Mouse (Mus musculus): ENCODE measurements at regions not wholly inside any gene's neighbourhood (a gene's known extent, or its start where the extent isn't known, plus 50 kb on each side); places are given as distances from the start of the nearest gene placed in this dataset.

DNA sequence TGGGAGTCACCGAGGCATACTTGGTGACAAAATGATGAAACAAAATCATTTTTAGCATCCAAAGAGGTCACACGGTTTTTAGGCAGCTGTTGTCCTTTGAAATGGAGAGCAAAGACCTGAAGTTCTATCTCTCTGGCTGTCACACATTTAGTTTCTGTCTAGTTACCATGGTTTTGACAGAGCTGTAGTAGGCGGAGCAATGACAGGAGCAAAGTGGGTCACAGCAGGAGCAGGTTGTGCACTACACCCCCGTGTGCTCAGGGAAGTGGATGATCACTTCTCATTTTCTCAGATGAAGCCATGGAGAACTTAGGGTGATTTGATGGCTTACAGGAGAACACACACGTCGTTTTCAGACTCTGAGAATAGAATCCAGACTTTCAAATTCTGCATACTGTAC is 621.2 kb upstream of the Klhl29 start:
- Histone ChIP-seq H3K79me2 (replicated peaks; ENCODE audit: control insufficient read depth, insufficient read depth, low read length) (no peaks in the 10 kb centered on the region), H3K9ac (ENCODE audit: low read depth, low read length) (no peak overlapping the region), H3K27me3 (ENCODE audit: control insufficient read depth, insufficient read depth, low read length) (no peaks in the 10 kb centered on the region), H3K4me1 (ENCODE audit: control insufficient read depth, insufficient read depth, low read length) (no peaks in the 10 kb centered on the region), H3K36me3 (ENCODE audit: control insufficient read depth, insufficient read depth, low read length) (no peaks in the 10 kb centered on the region), H3K4me3 (no peak overlapping the region), H3K27ac (no peak overlapping the region)
- no peak for DNase-seq
- TF ChIP-seq CTCF (IDR thresholded peaks at IDR 0.05) (no peak), POLR2A (IDR thresholded peaks at IDR 0.05; ENCODE audit: insufficient read depth, low read depth, low read length) (no peak), EP300 (IDR thresholded peaks at IDR 0.05; ENCODE audit: insufficient read depth, low read depth, low read length) (no peak)
- 72% methylated on average over 6 of the region's 6 CpGs for WGBS
- intact Hi-C loops (cut with DNase I), result no loop called here

DNA sequence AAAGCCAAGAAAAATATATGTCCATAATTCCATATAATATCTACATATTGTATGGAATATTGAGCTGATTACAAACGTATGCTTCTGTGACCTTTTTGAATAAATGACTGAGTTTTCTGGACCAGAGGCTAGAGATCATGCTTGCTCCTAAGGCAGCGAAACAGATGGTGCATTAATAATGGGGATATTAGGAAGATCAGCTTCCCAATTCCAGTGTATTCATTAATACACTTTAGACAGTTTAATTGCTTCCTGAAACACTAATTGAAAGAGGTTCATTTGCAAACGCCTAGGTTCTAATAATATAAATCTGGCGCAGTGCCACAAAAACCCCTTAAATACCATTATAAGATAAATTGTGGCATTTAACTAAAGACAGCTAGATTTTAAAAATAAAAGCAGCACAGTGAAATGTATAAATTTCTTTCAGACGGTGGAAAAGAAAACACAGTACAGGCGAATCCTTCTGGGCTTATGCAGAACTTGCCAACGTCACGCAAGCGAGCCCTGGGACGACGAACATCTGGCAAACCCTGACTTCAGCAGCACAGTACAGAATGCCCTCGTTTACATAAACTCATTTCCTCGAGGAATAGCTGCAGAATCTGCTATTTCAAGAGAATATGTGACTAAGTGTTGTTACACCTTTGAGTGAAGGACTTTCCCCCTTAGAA is 608.6 kb upstream of the Klhl29 start:
- H3K79me2 ChIP-seq (replicated peaks; ENCODE audit: control insufficient read depth, insufficient read depth, low read length), result no peaks in the 10 kb centered on the region
- no peaks in the 10 kb centered on the region for H3K36me3 ChIP-seq (ENCODE audit: control insufficient read depth, insufficient read depth, low read length)
- H3K27me3 ChIP-seq (ENCODE audit: control insufficient read depth, insufficient read depth, low read length), result no peaks in the 10 kb centered on the region
- intact Hi-C loops (cut with DNase I), result no loop called here
- WGBS, result 59% methylated on average over 13 of the region's 13 CpGs
- H3K9ac ChIP-seq (ENCODE audit: low read depth, low read length), result no peak overlapping the region
- no peak for TF ChIP-seq POLR2A (IDR thresholded peaks at IDR 0.05; ENCODE audit: insufficient read depth, low read depth, low read length)
- TF ChIP-seq EP300 (IDR thresholded peaks at IDR 0.05; ENCODE audit: insufficient read depth, low read depth, low read length), result no peak
- no peak for TF ChIP-seq CTCF (IDR thresholded peaks at IDR 0.05)
- no peaks in the 10 kb centered on the region for H3K4me1 ChIP-seq (ENCODE audit: control insufficient read depth, insufficient read depth, low read length)
- no peak overlapping the region for H3K27ac ChIP-seq
- no peak for DNase-seq
- H3K4me3 ChIP-seq, result no peak overlapping the region

- Histone ChIP-seq H3K36me3 (ENCODE audit: control insufficient read depth, insufficient read depth, low read length) (no peaks in the 10 kb centered on the region), H3K4me3 (no peak overlapping the region), H3K27me3 (ENCODE audit: control insufficient read depth, insufficient read depth, low read length) (no peaks in the 10 kb centered on the region), H3K79me2 (replicated peaks; ENCODE audit: control insufficient read depth, insufficient read depth, low read length) (no peaks in the 10 kb centered on the region), H3K4me1 (ENCODE audit: control insufficient read depth, insufficient read depth, low read length) (no peaks in the 10 kb centered on the region), H3K9ac (ENCODE audit: low read depth, low read length) (no peak overlapping the region), H3K27ac (no peak overlapping the region)
- 47% methylated on average over 1 of the region's 1 CpGs for WGBS
- TF ChIP-seq CTCF (IDR thresholded peaks at IDR 0.05) (no peak), POLR2A (IDR thresholded peaks at IDR 0.05; ENCODE audit: insufficient read depth, low read depth, low read length) (no peak), EP300 (IDR thresholded peaks at IDR 0.05; ENCODE audit: insufficient read depth, low read depth, low read length) (no peak)
- DNase-seq, result no peak
- intact Hi-C loops (cut with DNase I), result no loop called here
These were observed 606.6 kb upstream of the Klhl29 start for GRCm38 (mm10) chr12:5982096-5982495.

DNA sequence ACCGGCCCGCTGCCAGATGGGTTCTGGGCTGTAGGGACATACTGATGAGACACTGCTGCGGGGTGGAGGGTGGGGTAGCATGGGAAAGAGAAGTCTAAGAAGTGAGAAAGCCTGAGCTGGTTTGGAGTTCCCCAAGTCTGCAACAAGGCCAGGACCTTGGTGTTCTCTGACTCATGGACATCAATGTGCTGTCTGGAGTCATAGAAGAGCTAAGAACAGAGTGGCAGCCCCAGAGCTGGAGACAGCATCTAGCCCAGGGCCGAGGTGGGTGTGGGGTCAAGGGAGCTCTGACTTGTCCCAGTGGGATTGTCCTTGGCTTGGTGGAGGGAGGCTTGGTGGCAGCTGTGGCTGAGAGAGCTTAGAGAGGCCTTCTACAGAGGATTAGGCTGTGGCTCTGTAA is 600.4 kb upstream of the Klhl29 start:
- no peak overlapping the region for H3K27ac ChIP-seq
- no peaks in the 10 kb centered on the region for H3K27me3 ChIP-seq (ENCODE audit: control insufficient read depth, insufficient read depth, low read length)
- no peaks in the 10 kb centered on the region for H3K4me1 ChIP-seq (ENCODE audit: control insufficient read depth, insufficient read depth, low read length)
- intact Hi-C loops (cut with DNase I), result no loop called here
- H3K9ac ChIP-seq (ENCODE audit: low read depth, low read length), result no peak overlapping the region
- 78% methylated on average over 4 of the region's 4 CpGs for WGBS
- H3K36me3 ChIP-seq (ENCODE audit: control insufficient read depth, insufficient read depth, low read length), result no peaks in the 10 kb centered on the region
- TF ChIP-seq POLR2A (IDR thresholded peaks at IDR 0.05; ENCODE audit: insufficient read depth, low read depth, low read length) (no peak), CTCF (IDR thresholded peaks at IDR 0.05) (no peak), EP300 (IDR thresholded peaks at IDR 0.05; ENCODE audit: insufficient read depth, low read depth, low read length) (no peak)
- DNase-seq, result no peak
- no peaks in the 10 kb centered on the region for H3K79me2 ChIP-seq (replicated peaks; ENCODE audit: control insufficient read depth, insufficient read depth, low read length)
- no peak overlapping the region for H3K4me3 ChIP-seq

- Histone ChIP-seq H3K79me2 (replicated peaks; ENCODE audit: control insufficient read depth, insufficient read depth, low read length) (no peaks in the 10 kb centered on the region), H3K9ac (ENCODE audit: low read depth, low read length) (no peak overlapping the region), H3K36me3 (ENCODE audit: control insufficient read depth, insufficient read depth, low read length) (no peaks in the 10 kb centered on the region), H3K4me3 (no peak overlapping the region), H3K27ac (no peak overlapping the region), H3K27me3 (ENCODE audit: control insufficient read depth, insufficient read depth, low read length) (no peaks in the 10 kb centered on the region), H3K4me1 (ENCODE audit: control insufficient read depth, insufficient read depth, low read length) (no peaks in the 10 kb centered on the region)
- DNase-seq, result no peak
- intact Hi-C loops (cut with DNase I), result no loop called here
- 75% methylated on average over 4 of the region's 4 CpGs for WGBS
- TF ChIP-seq EP300 (IDR thresholded peaks at IDR 0.05; ENCODE audit: insufficient read depth, low read depth, low read length), result no peak
- TF ChIP-seq CTCF (IDR thresholded peaks at IDR 0.05), result no peak
- no peak for TF ChIP-seq POLR2A (IDR thresholded peaks at IDR 0.05; ENCODE audit: insufficient read depth, low read depth, low read length)
These were observed 594.1 kb upstream of the Klhl29 start for GRCm38 (mm10) chr12:5969556-5969955.

DNA sequence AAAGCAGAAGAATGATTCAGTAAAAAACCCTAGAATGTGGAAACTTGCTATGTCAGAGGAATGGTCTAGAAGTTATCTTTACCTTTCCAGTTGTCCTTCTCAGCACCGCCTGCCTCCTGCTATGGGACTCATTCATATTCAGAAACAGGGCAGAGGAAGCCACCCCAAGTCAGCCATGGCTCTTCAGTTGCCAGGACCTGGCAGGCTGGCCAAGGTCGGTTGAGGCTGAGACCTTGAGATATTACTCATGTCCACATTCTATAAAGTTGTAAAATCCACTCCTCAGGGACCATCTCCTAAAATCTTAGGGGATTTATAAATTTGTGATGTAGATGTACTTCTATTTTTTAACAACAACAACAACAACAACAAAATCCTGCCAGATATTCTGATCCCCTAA is 580.7 kb upstream of the Klhl29 start:
- 50% methylated on average over 2 of the region's 2 CpGs for WGBS

More for the DNA sequence above, 580.7 kb upstream of the Klhl29 start:
- no peak for DNase-seq
- no peak overlapping the region for H3K27ac ChIP-seq
- no peaks in the 10 kb centered on the region for H3K27me3 ChIP-seq (ENCODE audit: control insufficient read depth, insufficient read depth, low read length)
- H3K9ac ChIP-seq (ENCODE audit: low read depth, low read length), result no peak overlapping the region
- intact Hi-C loops (cut with DNase I), result no loop called here
- H3K4me3 ChIP-seq, result no peak overlapping the region
- H3K36me3 ChIP-seq (ENCODE audit: control insufficient read depth, insufficient read depth, low read length), result no peaks in the 10 kb centered on the region
- TF ChIP-seq CTCF (IDR thresholded peaks at IDR 0.05) (no peak), EP300 (IDR thresholded peaks at IDR 0.05; ENCODE audit: insufficient read depth, low read depth, low read length) (no peak), POLR2A (IDR thresholded peaks at IDR 0.05; ENCODE audit: insufficient read depth, low read depth, low read length) (no peak)
- H3K79me2 ChIP-seq (replicated peaks; ENCODE audit: control insufficient read depth, insufficient read depth, low read length), result no peaks in the 10 kb centered on the region
- no peaks in the 10 kb centered on the region for H3K4me1 ChIP-seq (ENCODE audit: control insufficient read depth, insufficient read depth, low read length)

Measured in heart, adult 2 months (tissue).